13 mouse cellular contexts compared by ENCODE assay signal in genomic region chr1:156676596-156676995, GRCm38 (mm10). TPM values are rescaled to one million over a fixed set of nuclear protein-coding genes. Genes with fewer than 3 reads are reported as not detected.
DNase-seq lines count a peak whose midpoint lies in the region; TF ChIP-seq lines count a peak whose summit lies in the region.
"Had no signal": no experiment of that assay in that cellular context is flagged by ENCODE, and none has a peak within 500 bp of the region (broad histone marks: within the 10 kb centered on the region; RNA-seq: fewer than 3 reads in every experiment).

No protein-coding gene starts in this region.

- no peak for TF ChIP-seq RAD21 in MEL (IDR thresholded peaks at IDR 0.05; ENCODE audit: low read depth, low read length)

- H3K36me3 ChIP-seq in MEL (ENCODE audit: control insufficient read depth in 1 of 2, insufficient read depth in 2 of 2, low read length in 2 of 2) = peaks cover 0 to 3% of the 10 kb centered on the region in 2 experiments; a peak in 2 of 4 replicates

- DNase-seq in cerebellum, postnatal 10 days = peak; percentile 63 to 71
- DNase-seq in cerebellum, adult 11-12 months = no peak
- peak; percentile 46 for DNase-seq in left cerebral cortex, postnatal 4 days
- no peak for DNase-seq in left cerebral cortex, adult 2 months (ENCODE audit: extremely low spot score in 1 of 2, low spot score in 2 of 2)
- DNase-seq in MEL (ENCODE audit: low read depth, low spot score) = no peak
- peak; percentile 52 to 66 for DNase-seq in cerebellum, postnatal 14 days
- no peak for DNase-seq in layer of hippocampus, adult 8-10 months (ENCODE audit: low spot score in 2 of 2)
- DNase-seq: adrenal gland, adult 8-10 months had no signal

- no peaks in the 10 kb centered on the region for H3K9me3 ChIP-seq in MEL (replicated peaks; ENCODE audit: insufficient read depth, low read length)
- H3K9me3 ChIP-seq: forebrain, embryonic 15.5 days; heart, embryonic 12.5 days; hindbrain, embryonic 15.5 days; midbrain, embryonic 12.5 days; neural tube, embryonic 15.5 days had no signal

- intact Hi-C loops in left cerebral cortex, postnatal 4 days (cut with DNase I) = no loop called here
- intact Hi-C loops in left cerebral cortex, adult 2 months (cut with DNase I) = no loop called here

- TF ChIP-seq CTCF in left cerebral cortex, adult 2 months (IDR thresholded peaks at IDR 0.05) = no peak
- TF ChIP-seq CTCF in MEL (IDR thresholded peaks at IDR 0.05 in 2 of 3, conservative IDR thresholded peaks at IDR 0.05 in 1 of 3; ENCODE audit: control insufficient read depth in 1 of 3, insufficient read depth in 1 of 3, low read depth in 2 of 3, low read length in 3 of 3, poor library complexity in 1 of 3, severe bottlenecking in 1 of 3) = no peak

- no peak overlapping the region for H3K4me3 ChIP-seq in left cerebral cortex, adult 2 months
- no peak overlapping the region for H3K4me3 ChIP-seq in MEL (ENCODE audit: control insufficient read depth in 1 of 2, insufficient read depth in 1 of 2, low read depth in 2 of 2, low read length in 2 of 2)
- H3K4me3 ChIP-seq: forebrain, embryonic 15.5 days; heart, embryonic 12.5 days; hindbrain, embryonic 15.5 days; midbrain, embryonic 12.5 days; neural tube, embryonic 15.5 days had no signal

- no peaks in the 10 kb centered on the region for H3K27me3 ChIP-seq in MEL (ENCODE audit: control insufficient read depth in 1 of 2, insufficient read depth in 2 of 2, low read length in 2 of 2)
- H3K27me3 ChIP-seq: forebrain, embryonic 15.5 days; heart, embryonic 12.5 days had no signal

- H3K27ac ChIP-seq in left cerebral cortex, adult 2 months = no peak overlapping the region
- no peak overlapping the region for H3K27ac ChIP-seq in MEL (ENCODE audit: control insufficient read depth, low read depth, low read length)
- H3K27ac ChIP-seq: forebrain, embryonic 15.5 days; hindbrain, embryonic 15.5 days; midbrain, embryonic 12.5 days; neural tube, embryonic 15.5 days had no signal

- no peak for TF ChIP-seq POLR2A in MEL (IDR thresholded peaks at IDR 0.05; ENCODE audit: control insufficient read depth in 1 of 2, insufficient read depth in 1 of 2, low read depth in 1 of 2, low read length in 2 of 2, poor library complexity in 1 of 2)

- no peak for TF ChIP-seq EP300 in MEL (IDR thresholded peaks at IDR 0.05; ENCODE audit: low read depth in 1 of 2, low read length in 2 of 2)

- no peak overlapping the region for H3K9ac ChIP-seq in MEL (ENCODE audit: control insufficient read depth, low read depth, low read length, poor library complexity, severe bottlenecking)
- H3K9ac ChIP-seq: forebrain, embryonic 15.5 days; heart, embryonic 12.5 days; hindbrain, embryonic 15.5 days; midbrain, embryonic 12.5 days; neural tube, embryonic 15.5 days had no signal

- no peaks in the 10 kb centered on the region; the same call in 1 of the 2 replicates for H3K79me2 ChIP-seq in MEL (ENCODE audit: control insufficient read depth, insufficient read depth, low read length, poor library complexity)

- H3K4me1 ChIP-seq in MEL (ENCODE audit: control insufficient read depth in 1 of 2, insufficient read depth in 2 of 2, low read length in 2 of 2) = no peaks in the 10 kb centered on the region

TF ChIP-seq in MEL, 35 proteins besides CTCF, POLR2A, EP300 and RAD21:
- TF ChIP-seq MXI1 (IDR thresholded peaks at IDR 0.05; ENCODE audit: low read depth, low read length) (no peak), ZNF384 (IDR thresholded peaks at IDR 0.05; ENCODE audit: low read depth, low read length) (no peak), MAX (IDR thresholded peaks at IDR 0.05; ENCODE audit: low read length) (no peak), JUND (IDR thresholded peaks at IDR 0.05; ENCODE audit: low read depth, low read length) (0 out of 2 replicates have a peak, but pooled peaks have one; percentile 18)

RNA-seq across cellular contexts. Expression of gene Tor3a, which starts 2.4 kb away (rescaled TPM):
- 1 to 10 TPM; 3.4 to 4.4 TPM for total RNA-seq in left cerebral cortex, postnatal 4 days (2021)
- 1 to 10 TPM; 7.3 to 7.9 TPM for total RNA-seq in left cerebral cortex, adult 2 months (2021)
- 6.7 and 7.1 TPM in 2 replicates for total RNA-seq in MEL (2012; rRNA removed)
- 1 to 10 TPM in 1 of 2 experiments, not detected in 1; 9.4 TPM for polyA plus RNA-seq in MEL (2012; ENCODE audit: insufficient read depth in 1 of 2, insufficient read length in 2 of 2, low read depth in 1 of 2, low replicate concordance in 2 of 2, missing spikeins in 1 of 2)
- 10 to 100 TPM in 1 of 4 experiments, 1 to 10 TPM in 3; 8.2 to 11.9 (median 8.7) TPM for total RNA-seq in layer of hippocampus, adult 8-10 months (2022)

RNA-seq across cellular contexts. Expression of gene Fam20b, which starts 42.3 kb away (rescaled TPM):
- 10 to 100 TPM; 57.3 to 58.4 TPM for total RNA-seq in left cerebral cortex, postnatal 4 days (2021)
- 10 to 100 TPM; 74.0 to 78.6 TPM for total RNA-seq in left cerebral cortex, adult 2 months (2021)
- 19.4 and 19.6 TPM in 2 replicates for total RNA-seq in MEL (2012; rRNA removed)
- polyA plus RNA-seq in MEL (2012; ENCODE audit: insufficient read depth in 1 of 2, insufficient read length in 2 of 2, low read depth in 1 of 2, low replicate concordance in 2 of 2, missing spikeins in 1 of 2) = 10 to 100 TPM in 1 of 2 experiments, not detected in 1; 22.0 TPM
- total RNA-seq in layer of hippocampus, adult 8-10 months (2022) = 10 to 100 TPM; 70.3 to 84.4 (median 79.3) TPM

Comparison
In these comparisons a context has a peak if more than half of its experiments do, and no peak if none do; other contexts are left out.
1. DNase-seq: peak in cerebellum, postnatal 10 days (2 of 2), left cerebral cortex, postnatal 4 days (single experiment) and cerebellum, postnatal 14 days (2 of 2); none in cerebellum, adult 11-12 months (single experiment), left cerebral cortex, adult 2 months (0 of 2), MEL (single experiment) and layer of hippocampus, adult 8-10 months (0 of 2).